Mouse (Mus musculus): ENCODE measurements at regions not wholly inside any gene's neighbourhood (a gene's known extent, or its start where the extent isn't known, plus 50 kb on each side); places are given as distances from the start of the nearest gene placed in this dataset.

DNA sequence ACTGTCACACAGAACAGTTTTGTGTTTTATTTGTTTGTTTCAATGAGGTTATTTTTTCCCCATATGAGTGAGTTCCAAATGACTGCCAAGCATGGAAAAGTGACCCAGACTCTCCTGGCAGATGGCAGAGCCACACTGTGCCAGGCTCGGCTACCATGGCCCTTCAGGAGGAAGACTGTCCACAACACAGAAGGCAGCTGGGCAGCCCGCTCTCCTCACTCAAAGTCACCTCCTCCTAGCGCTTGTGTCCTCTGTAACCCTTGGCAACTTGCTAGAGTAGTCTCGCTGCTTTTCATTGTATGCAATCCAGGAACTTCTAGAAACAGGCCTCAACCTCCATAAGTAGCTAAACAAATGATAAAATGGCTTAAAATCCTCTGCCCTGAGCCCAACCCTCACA, 299.2 kb downstream of the Gxylt1 start:
- no peak for TF ChIP-seq CTCF (IDR thresholded peaks at IDR 0.05; ENCODE audit: control insufficient read depth, insufficient read depth, insufficient read length)
- no peak for TF ChIP-seq MAX (IDR thresholded peaks at IDR 0.05)
- no peak for TF ChIP-seq USF1 (IDR thresholded peaks at IDR 0.05; ENCODE audit: low read depth)
- no peak for TF ChIP-seq MYOD1 (IDR thresholded peaks at IDR 0.05; ENCODE audit: control insufficient read depth, insufficient read length, low read depth)
